Mouse (Mus musculus) heart, postnatal 0 days (tissue): Measurements from ENCODE around the gene Stk10. TPM values are rescaled to one million over a fixed set of nuclear protein-coding genes. Genes with fewer than 3 reads are reported as not detected.

Experiments
- ATAC-seq: fragments of 200-750 bp; cut with Nextera tagmentation; 2 replicates; pipeline ENCODE4 v1.8.0; 2017; ENCODE audit warnings: low read depth, moderate number of reproducible peaks, moderate library complexity; ENCODE audit not compliant: insufficient read depth
- DNase-seq: peaks from one replicate; pipeline ENCODE4 v3.0.0-alpha.2; 2016; ENCODE audit warnings: low spot score
- H3K27ac ChIP-seq: fragments of 300-500 bp; sonication (generic); 2 replicates; pipeline ENCODE4 v1.5.1; 2014; ENCODE audit warnings: low read depth, mild to moderate bottlenecking
- H3K27me3 ChIP-seq: fragments of 300-500 bp; sonication (generic); 2 replicates; pipeline ENCODE4 v1.6.1; 2014; ENCODE audit warnings: low read length, mixed read lengths; ENCODE audit not compliant: control insufficient read depth, insufficient read depth
- H3K36me3 ChIP-seq: fragments of 300-500 bp; sonication (generic); replicated peaks from 2 replicates; pipeline ENCODE4 v1.6.1; 2014; ENCODE audit warnings: low read length, mixed read lengths; ENCODE audit not compliant: control insufficient read depth, insufficient read depth
- H3K4me1 ChIP-seq: fragments of 300-500 bp; sonication (generic); 2 replicates; pipeline ENCODE4 v1.6.1; 2014; ENCODE audit warnings: antibody characterized with exemption; ENCODE audit not compliant: control insufficient read depth, insufficient read depth
- H3K4me2 ChIP-seq: fragments of 300-500 bp; sonication (generic); 2 replicates; pipeline ENCODE4 v1.6.1; 2014; ENCODE audit warnings: low read depth, mild to moderate bottlenecking, low read length, moderate library complexity
- H3K4me3 ChIP-seq: fragments of 300-500 bp; sonication (generic); 2 replicates; pipeline ENCODE4 v1.5.1; 2014; ENCODE audit warnings: low read depth, low read length
- H3K9ac ChIP-seq: fragments of 300-500 bp; sonication (generic); replicated peaks from 2 replicates; pipeline ENCODE4 v1.6.1; 2014; ENCODE audit warnings: low read depth, low read length, mixed read lengths
- H3K9me3 ChIP-seq: fragments of 300-500 bp; sonication (generic); replicated peaks from 2 replicates; pipeline ENCODE4 v1.6.1; 2016; ENCODE audit warnings: low read length; ENCODE audit not compliant: control insufficient read depth
- CTCF ChIP-seq: IDR thresholded peaks from 2 replicates; pipeline ENCODE4 v1.5.1; 2016; ENCODE audit warnings: antibody characterized with exemption, control low read depth, low read depth
- EP300 ChIP-seq: IDR thresholded peaks from 2 replicates; pipeline ENCODE4 v1.6.1; 2016; ENCODE audit warnings: antibody characterized with exemption, low read depth
- WGBS: fragments of 180-500 bp; shearing (Covaris S2); extraction: QIAGEN DNeasy Blood & Tissue Kit; methylation state at CpG from one replicate; pipeline ENCODE4 v1.1.7; 2014; 5-methylcytosine and 5-hydroxymethylcytosine counted together
- polyA plus RNA-seq: library from polyadenylated mRNA; unstranded; fragments of >200 nt; fragmentation: Nextera tagmentation; extraction: Ambion mirVana; gene quantifications from 2 replicates; pipeline ENCODE4 v1.2.1, GENCODE M21; 2015
- total RNA-seq: library from RNA; depleted of rRNA; stranded (reverse); fragments of >200 nt; gene quantifications from 2 replicates; pipeline ENCODE4 v1.2.3, GENCODE M21; 2014; ENCODE audit warnings: low replicate concordance

Gene Stk10
- total and polyA plus RNA-seq, 2 experiments from 2014 or later: 1.6 to 4.3 TPM

GRCm38 (mm10) chr11:32488808-32489670 is 44.1 kb upstream of the Stk10 start:
- no peak for DNase-seq
- no peak overlapping the region for H3K27ac ChIP-seq
- peaks cover 23% of the 10 kb centered on the region for H3K4me1 ChIP-seq
- no peak for ATAC-seq
- TF ChIP-seq EP300: no peak
- TF ChIP-seq CTCF: no peak
- H3K9me3 ChIP-seq: no peaks in the 10 kb centered on the region
- H3K4me2 ChIP-seq: no peak overlapping the region
- WGBS: 73% methylated on average over 5 of the region's 5 CpGs
- no peaks in the 10 kb centered on the region for H3K27me3 ChIP-seq
- no peak overlapping the region for H3K4me3 ChIP-seq
- H3K36me3 ChIP-seq: no peaks in the 10 kb centered on the region
- no peak overlapping the region for H3K9ac ChIP-seq

GRCm38 (mm10) chr11:32491079-32491478 is 42.0 kb upstream of the Stk10 start:
- Histone ChIP-seq H3K4me2 (no peak overlapping the region), H3K4me3 (no peak overlapping the region), H3K9ac (no peak overlapping the region), H3K9me3 (no peaks in the 10 kb centered on the region), H3K27me3 (no peaks in the 10 kb centered on the region), H3K27ac (no peak overlapping the region), H3K4me1 (peaks cover 23% of the 10 kb centered on the region), H3K36me3 (no peaks in the 10 kb centered on the region)
- TF ChIP-seq EP300 (no peak), CTCF (no peak)
- no peak for DNase-seq
- no peak for ATAC-seq
- WGBS: 97% methylated on average over 2 of the region's 2 CpGs

- H3K4me1 ChIP-seq: peaks cover 18% of the 10 kb centered on the region
- TF ChIP-seq EP300: no peak
- no peak for TF ChIP-seq CTCF
- H3K4me2 ChIP-seq: no peak overlapping the region
- no peak overlapping the region for H3K4me3 ChIP-seq
- H3K36me3 ChIP-seq: no peaks in the 10 kb centered on the region
- H3K27ac ChIP-seq: no peak overlapping the region
- DNase-seq (no peak), ATAC-seq (no peak)
- no peak overlapping the region for H3K9ac ChIP-seq
- no peaks in the 10 kb centered on the region for H3K27me3 ChIP-seq
- no peaks in the 10 kb centered on the region for H3K9me3 ChIP-seq
These were observed 39.8 kb upstream of the Stk10 start for GRCm38 (mm10) chr11:32493312-32493711.

- H3K9me3 ChIP-seq: no peaks in the 10 kb centered on the region
- TF ChIP-seq EP300 (no peak), CTCF (no peak)
- ATAC-seq: no peak
These were observed 37.8 kb upstream of the Stk10 start for GRCm38 (mm10) chr11:32495283-32495682.

GRCm38 (mm10) chr11:32498757-32499535 is 34.2 kb upstream of the Stk10 start:
- Histone ChIP-seq H3K4me1 (no peaks in the 10 kb centered on the region), H3K4me3 (no peak overlapping the region), H3K27me3 (no peaks in the 10 kb centered on the region), H3K27ac (no peak overlapping the region), H3K36me3 (0 out of 2 replicates have a peak, but pooled peaks cover 5% of the 10 kb centered on the region), H3K4me2 (no peak overlapping the region), H3K9me3 (no peaks in the 10 kb centered on the region), H3K9ac (no peak overlapping the region)
- DNase-seq (no peak), ATAC-seq (no peak)
- TF ChIP-seq CTCF (no peak), EP300 (no peak)
- 80% methylated on average over 7 of the region's 7 CpGs for WGBS

More at GRCm38 (mm10) chr11:32495283-32495682, 37.8 kb upstream of the Stk10 start:
- Histone ChIP-seq H3K27ac (no peak overlapping the region), H3K4me3 (no peak overlapping the region), H3K36me3 (0 out of 2 replicates have a peak, but pooled peaks cover 5% of the 10 kb centered on the region), H3K4me2 (no peak overlapping the region), H3K27me3 (no peaks in the 10 kb centered on the region), H3K9ac (no peak overlapping the region), H3K4me1 (peaks cover 5% of the 10 kb centered on the region)
- 78% methylated on average over 2 of the region's 2 CpGs for WGBS
- DNase-seq: no peak
